22 mouse cellular contexts compared by ENCODE assay signal in the genomic region with DNA sequence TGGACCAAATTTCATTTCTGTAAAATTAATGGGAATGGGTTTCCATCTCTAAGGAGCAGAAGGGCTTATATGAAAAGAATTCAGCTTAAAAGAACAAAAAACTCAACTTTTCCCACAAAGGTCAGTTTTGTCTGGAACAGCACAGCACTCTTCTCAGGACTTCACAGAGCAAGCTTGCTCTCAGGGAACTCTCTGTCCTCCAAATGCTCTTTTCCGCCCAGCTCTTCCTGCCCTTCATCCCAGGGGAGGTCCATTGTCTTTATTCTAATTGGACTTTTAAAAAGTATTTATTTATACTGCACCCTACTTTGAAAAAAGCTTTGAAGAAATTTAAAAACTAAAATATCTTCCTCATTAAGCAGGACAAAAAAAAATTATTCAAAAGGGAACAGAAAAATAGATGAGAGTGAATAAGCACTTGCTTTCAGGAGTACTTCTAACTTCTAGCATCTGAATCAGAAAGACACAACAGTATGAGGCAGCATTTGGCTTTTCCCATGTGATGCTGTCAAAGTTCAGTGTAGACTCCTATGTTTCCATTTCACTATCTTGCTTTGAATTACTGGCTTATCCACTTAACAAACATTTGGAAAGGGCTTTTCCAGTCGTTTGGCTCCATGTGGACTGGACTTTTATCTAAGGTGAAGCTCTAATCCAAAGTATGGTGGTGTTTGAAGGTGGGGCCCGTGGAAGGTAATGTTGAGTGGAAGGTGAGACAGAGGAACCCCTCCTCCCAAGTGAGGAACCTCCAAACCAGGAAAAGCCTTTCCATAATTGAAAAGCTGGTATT.
"Had no signal": no experiment of that assay in that cellular context is flagged by ENCODE, and none has a peak within 500 bp of the region (broad histone marks: within the 10 kb centered on the region; RNA-seq: fewer than 3 reads in every experiment).

No protein-coding gene starts in this region.

- H3K4me1 ChIP-seq: lung, embryonic 15.5 days; stomach, embryonic 15.5 days had no signal

- DNase-seq: kidney, adult 9 months; kidney, postnatal 25 days; lung, adult 18-20 months; lung, postnatal 10 days; lung, postnatal 36 days; retina, postnatal 1 day; right cerebral cortex, postnatal 25 days; spleen, adult 18-20 months; thymus, adult 2 months; thymus, postnatal 14 days; thymus, postnatal 4 days had no signal

- H3K9ac ChIP-seq: liver, embryonic 15.5 days; lung, embryonic 15.5 days; midbrain, embryonic 13.5 days; neural tube, embryonic 13.5 days; stomach, embryonic 15.5 days had no signal

- H3K9me3 ChIP-seq: liver, embryonic 15.5 days; lung, embryonic 15.5 days; megakaryocyte, embryonic 14.5 days; midbrain, embryonic 10.5 days; midbrain, embryonic 13.5 days; neural tube, embryonic 13.5 days; stomach, embryonic 15.5 days had no signal

- ATAC-seq: midbrain, embryonic 13.5 days; midbrain, embryonic 16.5 days had no signal

- H3K4me2 ChIP-seq: liver, embryonic 11.5 days; liver, embryonic 15.5 days; lung, embryonic 15.5 days; midbrain, embryonic 13.5 days; neural tube, embryonic 13.5 days; stomach, embryonic 15.5 days had no signal

- H3K27me3 ChIP-seq: liver, embryonic 15.5 days; lung, embryonic 15.5 days; megakaryocyte, embryonic 14.5 days; midbrain, embryonic 13.5 days; neural tube, embryonic 13.5 days; stomach, embryonic 15.5 days had no signal

- H3K36me3 ChIP-seq: liver, embryonic 15.5 days; lung, embryonic 15.5 days; midbrain, embryonic 10.5 days; midbrain, embryonic 13.5 days; neural tube, embryonic 13.5 days; stomach, embryonic 15.5 days had no signal

- H3K4me3 ChIP-seq: liver, embryonic 15.5 days; lung, embryonic 15.5 days; megakaryocyte, embryonic 14.5 days; midbrain, embryonic 10.5 days; midbrain, embryonic 13.5 days; myocyte; neural tube, embryonic 13.5 days; stomach, embryonic 15.5 days had no signal

- H3K27ac ChIP-seq: kidney, postnatal 0 days; liver, embryonic 15.5 days; lung, embryonic 15.5 days; midbrain, embryonic 10.5 days; midbrain, embryonic 13.5 days; neural tube, embryonic 13.5 days; stomach, embryonic 15.5 days had no signal
